Mouse (Mus musculus): Measurements from ENCODE around the gene Sall4.

Sall4 gene

GRCm38 (mm10) chr2:168767582-168767981 lies at the start of gene Sall4:
Gene Sall4 (minus strand): TSS chr2:168767943.
- TF ChIP-seq GATA4 (IDR thresholded peaks at IDR 0.05; ENCODE audit: insufficient replicate concordance, low read length), result no peak

- no peak for TF ChIP-seq GATA4 (IDR thresholded peaks at IDR 0.05; ENCODE audit: insufficient replicate concordance, low read length)
These were observed 45.5 kb upstream of the Sall4 start for GRCm38 (mm10) chr2:168813243-168813642.

GRCm38 (mm10) chr2:168809895-168810294 lies 42.2 kb upstream of the Sall4 start:
- no peak for TF ChIP-seq GATA4 (IDR thresholded peaks at IDR 0.05; ENCODE audit: insufficient replicate concordance, low read length)

- TF ChIP-seq GATA4 (IDR thresholded peaks at IDR 0.05; ENCODE audit: insufficient replicate concordance, low read length), result no peak
These were observed 39.9 kb upstream of the Sall4 start for GRCm38 (mm10) chr2:168807681-168808080.

GRCm38 (mm10) chr2:168803849-168804248 lies 36.1 kb upstream of the Sall4 start:
- TF ChIP-seq GATA4 (IDR thresholded peaks at IDR 0.05; ENCODE audit: insufficient replicate concordance, low read length), result no peak

GRCm38 (mm10) chr2:168799326-168799725 lies 31.6 kb upstream of the Sall4 start:
- TF ChIP-seq GATA4 (IDR thresholded peaks at IDR 0.05; ENCODE audit: insufficient replicate concordance, low read length), result no peak

- no peak for TF ChIP-seq GATA4 (IDR thresholded peaks at IDR 0.05; ENCODE audit: insufficient replicate concordance, low read length)
These were observed 31.2 kb upstream of the Sall4 start for GRCm38 (mm10) chr2:168798921-168799320.

GRCm38 (mm10) chr2:168791115-168791802 lies 23.5 kb upstream of the Sall4 start:
- TF ChIP-seq GATA4 (IDR thresholded peaks at IDR 0.05; ENCODE audit: insufficient replicate concordance, low read length), result no peak

- TF ChIP-seq GATA4 (IDR thresholded peaks at IDR 0.05; ENCODE audit: insufficient replicate concordance, low read length), result no peak
These were observed 18.4 kb upstream of the Sall4 start for GRCm38 (mm10) chr2:168786174-168786573.

- TF ChIP-seq GATA4 (IDR thresholded peaks at IDR 0.05; ENCODE audit: insufficient replicate concordance, low read length), result no peak
These were observed 12.9 kb upstream of the Sall4 start for GRCm38 (mm10) chr2:168780596-168780995.

- no peak for TF ChIP-seq GATA4 (IDR thresholded peaks at IDR 0.05; ENCODE audit: insufficient replicate concordance, low read length)
These were observed 12.3 kb upstream of the Sall4 start for GRCm38 (mm10) chr2:168780024-168780423.

- no peak for TF ChIP-seq GATA4 (IDR thresholded peaks at IDR 0.05; ENCODE audit: insufficient replicate concordance, low read length)
These were observed 9.7 kb upstream of the Sall4 start for GRCm38 (mm10) chr2:168777481-168777880.

GRCm38 (mm10) chr2:168776238-168776637 lies 8.5 kb upstream of the Sall4 start:
- TF ChIP-seq GATA4 (IDR thresholded peaks at IDR 0.05; ENCODE audit: insufficient replicate concordance, low read length), result no peak

GRCm38 (mm10) chr2:168769259-168769658 lies 1.5 kb upstream of the Sall4 start:
- no peak for TF ChIP-seq GATA4 (IDR thresholded peaks at IDR 0.05; ENCODE audit: insufficient replicate concordance, low read length)

GRCm38 (mm10) chr2:168766538-168767361 lies 993 bp downstream of the Sall4 start:
- TF ChIP-seq GATA4 (IDR thresholded peaks at IDR 0.05; ENCODE audit: insufficient replicate concordance, low read length), result no peak
